27 mouse cellular contexts compared by ENCODE assay signal in genomic region chr2:167763891-167764410, GRCm38 (mm10).
DNase-seq lines count a peak whose midpoint lies in the region; ATAC-seq and TF ChIP-seq lines count a peak whose summit lies in the region.
"Had no signal": no experiment of that assay in that cellular context is flagged by ENCODE, and none has a peak within 500 bp of the region (broad histone marks: within the 10 kb centered on the region; RNA-seq: fewer than 3 reads in every experiment).

No protein-coding gene starts in this region.

- peaks cover 29% of the 10 kb centered on the region for H3K4me1 ChIP-seq in hindbrain, embryonic 10.5 days (replicated peaks)
- peaks cover 10% of the 10 kb centered on the region for H3K4me1 ChIP-seq in hindbrain, embryonic 16.5 days (ENCODE audit: control insufficient read depth, insufficient read depth, low read depth, low read length)
- peaks cover 61% of the 10 kb centered on the region for H3K4me1 ChIP-seq in bone marrow macrophage, adult 2 months (ENCODE audit: control insufficient read depth, insufficient read depth, low read length)
- H3K4me1 ChIP-seq in liver, embryonic 13.5 days (replicated peaks): peaks cover 56% of the 10 kb centered on the region
- H3K4me1 ChIP-seq in stomach, postnatal 0 days (replicated peaks; ENCODE audit: control insufficient read depth, insufficient read depth): peaks cover 8% of the 10 kb centered on the region; the same call in 1 of the 2 replicates

- no peak overlapping the region for H3K4me3 ChIP-seq in hindbrain, embryonic 10.5 days
- no peak overlapping the region for H3K4me3 ChIP-seq in hindbrain, embryonic 16.5 days (ENCODE audit: low read length)
- no peak overlapping the region for H3K4me3 ChIP-seq in bone marrow macrophage, adult 2 months (ENCODE audit: insufficient read depth, low read length)
- H3K4me3 ChIP-seq in liver, embryonic 13.5 days (replicated peaks): no peak overlapping the region
- H3K4me3 ChIP-seq in stomach, postnatal 0 days (ENCODE audit: low read depth, low read length): no peak overlapping the region
- H3K4me3 ChIP-seq: embryonic facial prominence, embryonic 10.5 days; embryonic facial prominence, embryonic 15.5 days; heart, embryonic 15.5 days; hindbrain, embryonic 12.5 days; limb, embryonic 12.5 days; stomach, embryonic 15.5 days had no signal

- TF ChIP-seq POLR2A in bone marrow macrophage, adult 2 months (IDR thresholded peaks at IDR 0.05; ENCODE audit: borderline replicate concordance, low read depth, low read length): no peak

- peak overlapping the region; percentile 82; the same call in 1 of the 2 replicates for H3K27ac ChIP-seq in hindbrain, embryonic 10.5 days
- no peak overlapping the region for H3K27ac ChIP-seq in hindbrain, embryonic 16.5 days (ENCODE audit: low read depth, low read length)
- peak overlapping the region; percentile 84; the same call in 1 of the 2 replicates for H3K27ac ChIP-seq in bone marrow macrophage, adult 2 months (ENCODE audit: insufficient read depth, low read depth, low read length)
- peak overlapping the region; percentile 71; the same call in 1 of the 2 replicates for H3K27ac ChIP-seq in liver, embryonic 13.5 days
- H3K27ac ChIP-seq in stomach, postnatal 0 days (replicated peaks): 0 out of 2 replicates have a peak overlapping the region, but pooled peaks have one; percentile 18
- H3K27ac ChIP-seq: hindbrain, embryonic 12.5 days; limb, embryonic 12.5 days had no signal

- no peak for TF ChIP-seq CTCF in bone marrow macrophage, adult 2 months (IDR thresholded peaks at IDR 0.05; ENCODE audit: low read depth, low read length)
- TF ChIP-seq CTCF in stomach, postnatal 0 days (IDR thresholded peaks at IDR 0.05; ENCODE audit: low read depth): no peak

- 92% methylated on average over 7 of the region's 7 CpGs for WGBS in hindbrain, embryonic 10.5 days
- WGBS in hindbrain, embryonic 16.5 days: 88% methylated on average over 7 of the region's 7 CpGs
- 82% methylated on average over 7 of the region's 7 CpGs for WGBS in liver, embryonic 13.5 days (ENCODE audit: insufficient replicate concordance)
- WGBS in stomach, postnatal 0 days: 88% methylated on average over 7 of the region's 7 CpGs

- no peak overlapping the region for H3K9ac ChIP-seq in hindbrain, embryonic 16.5 days (ENCODE audit: low read depth, low read length)
- no peak overlapping the region for H3K9ac ChIP-seq in liver, embryonic 13.5 days
- no peak overlapping the region for H3K9ac ChIP-seq in stomach, postnatal 0 days (ENCODE audit: low read length)
- H3K9ac ChIP-seq: embryonic facial prominence, embryonic 15.5 days; heart, embryonic 15.5 days; hindbrain, embryonic 12.5 days; stomach, embryonic 15.5 days had no signal

- DNase-seq in hindbrain, embryonic 10.5 days (ENCODE audit: low spot score): no peak
- DNase-seq in liver, embryonic 13.5 days: no peak
- no peak for DNase-seq in stomach, postnatal 0 days (ENCODE audit: low spot score)
- DNase-seq in neural tube, embryonic 10.5 days (ENCODE audit: extremely low spot score, low spot score): no peak
- no peak for DNase-seq in urinary bladder, postnatal 25 days (ENCODE audit: low spot score)
- DNase-seq: adrenal gland, adult 2 months; cerebellum, adult 8-10 months; cerebellum, postnatal 25 days; gastrocnemius, postnatal 25 days; kidney, adult 9 months; kidney, postnatal 10 days; layer of hippocampus, postnatal 36 days; lung, postnatal 36 days; midbrain, embryonic 14.5 days; right cerebral cortex, postnatal 25 days; thymus, postnatal 14 days had no signal

- no peak overlapping the region for H3K4me2 ChIP-seq in hindbrain, embryonic 16.5 days (ENCODE audit: low read length)
- no peak overlapping the region for H3K4me2 ChIP-seq in liver, embryonic 13.5 days
- H3K4me2 ChIP-seq in stomach, postnatal 0 days (replicated peaks; ENCODE audit: low read depth): no peak overlapping the region
- H3K4me2 ChIP-seq: embryonic facial prominence, embryonic 15.5 days; heart, embryonic 15.5 days; hindbrain, embryonic 12.5 days; limb, embryonic 12.5 days; stomach, embryonic 15.5 days had no signal

- TF ChIP-seq EP300 in stomach, postnatal 0 days (optimal IDR thresholded peaks at IDR 0.05): no peak

- H3K36me3 ChIP-seq in hindbrain, embryonic 10.5 days: no peaks in the 10 kb centered on the region
- no peaks in the 10 kb centered on the region for H3K36me3 ChIP-seq in hindbrain, embryonic 16.5 days (ENCODE audit: control insufficient read depth, insufficient read depth, low read length)
- H3K36me3 ChIP-seq in liver, embryonic 13.5 days: no peaks in the 10 kb centered on the region
- H3K36me3 ChIP-seq in stomach, postnatal 0 days (ENCODE audit: control insufficient read depth, insufficient read depth, low read length): no peaks in the 10 kb centered on the region
- H3K36me3 ChIP-seq: embryonic facial prominence, embryonic 10.5 days; embryonic facial prominence, embryonic 15.5 days; heart, embryonic 15.5 days; hindbrain, embryonic 12.5 days; limb, embryonic 12.5 days; stomach, embryonic 15.5 days had no signal

- no peak for ATAC-seq in hindbrain, embryonic 16.5 days
- ATAC-seq in liver, embryonic 13.5 days (ENCODE audit: low read depth): no peak
- no peak for ATAC-seq in stomach, postnatal 0 days (ENCODE audit: low FRiP score, low TSS enrichment)
- ATAC-seq: activated CD4-positive, CD25-positive, alpha-beta regulatory T cell, adult 4 months; forebrain, embryonic 14.5 days; intestine, postnatal 0 days had no signal

- no peaks in the 10 kb centered on the region; the same call in 1 of the 2 replicates for H3K27me3 ChIP-seq in hindbrain, embryonic 10.5 days (ENCODE audit: insufficient read depth, poor library complexity, severe bottlenecking)
- H3K27me3 ChIP-seq in hindbrain, embryonic 16.5 days (replicated peaks; ENCODE audit: control insufficient read depth, insufficient read depth, low read length): no peaks in the 10 kb centered on the region
- H3K27me3 ChIP-seq in liver, embryonic 13.5 days: no peaks in the 10 kb centered on the region
- H3K27me3 ChIP-seq in stomach, postnatal 0 days (ENCODE audit: control insufficient read depth, insufficient read depth, low read length): no peaks in the 10 kb centered on the region
- H3K27me3 ChIP-seq: embryonic facial prominence, embryonic 15.5 days; heart, embryonic 15.5 days; hindbrain, embryonic 12.5 days; limb, embryonic 12.5 days; stomach, embryonic 15.5 days had no signal

- no peaks in the 10 kb centered on the region for H3K9me3 ChIP-seq in hindbrain, embryonic 10.5 days
- H3K9me3 ChIP-seq in hindbrain, embryonic 16.5 days (ENCODE audit: control insufficient read depth, low read length): no peaks in the 10 kb centered on the region
- H3K9me3 ChIP-seq in liver, embryonic 13.5 days (replicated peaks): no peaks in the 10 kb centered on the region
- no peaks in the 10 kb centered on the region for H3K9me3 ChIP-seq in stomach, postnatal 0 days (ENCODE audit: control insufficient read depth, low read length)
- H3K9me3 ChIP-seq: embryonic facial prominence, embryonic 10.5 days; embryonic facial prominence, embryonic 15.5 days; heart, embryonic 15.5 days; hindbrain, embryonic 12.5 days; limb, embryonic 12.5 days; stomach, embryonic 15.5 days had no signal
